Mouse (Mus musculus) intestine, postnatal 0 days (tissue): ENCODE measurements around the gene Tmc4. TPM values are rescaled to one million over a fixed set of nuclear protein-coding genes. Genes with fewer than 3 reads are reported as not detected.
A peak's percentile ranks its signal among the peaks of the same experiment; 100 is the strongest.

Experiments
- ATAC-seq: fragments of 200-750 bp; cut with Nextera tagmentation; 2 replicates; pipeline ENCODE4 v1.8.0; 2017; ENCODE audit warnings: mild to moderate bottlenecking, moderate TSS enrichment, moderate library complexity
- H3K27ac ChIP-seq: fragments of 300-500 bp; sonication (generic); 2 replicates; pipeline ENCODE4 v1.5.1; 2014; ENCODE audit warnings: mild to moderate bottlenecking, low read depth, low read length, moderate library complexity
- H3K27me3 ChIP-seq: fragments of 300-500 bp; sonication (generic); replicated peaks from 2 replicates; pipeline ENCODE4 v1.6.1; 2014; ENCODE audit warnings: low read length, mixed read lengths; ENCODE audit not compliant: control insufficient read depth, insufficient read depth
- H3K36me3 ChIP-seq: fragments of 300-500 bp; sonication (generic); 2 replicates; pipeline ENCODE4 v1.6.1; 2014; ENCODE audit warnings: mild to moderate bottlenecking, moderate library complexity; ENCODE audit not compliant: control insufficient read depth, insufficient read depth
- H3K4me1 ChIP-seq: fragments of 300-500 bp; sonication (generic); replicated peaks from 2 replicates; pipeline ENCODE4 v1.6.1; 2014; ENCODE audit warnings: antibody characterized with exemption, low read length, mixed read lengths; ENCODE audit not compliant: control insufficient read depth, insufficient read depth
- H3K4me2 ChIP-seq: fragments of 300-500 bp; sonication (generic); replicated peaks from 2 replicates; pipeline ENCODE4 v1.6.1; 2014; ENCODE audit warnings: low read depth, mild to moderate bottlenecking, moderate library complexity
- H3K4me3 ChIP-seq: fragments of 300-500 bp; sonication (generic); 2 replicates; pipeline ENCODE4 v1.5.1; 2014; ENCODE audit warnings: low read depth, low read length
- H3K9ac ChIP-seq: fragments of 300-500 bp; sonication (generic); 2 replicates; pipeline ENCODE4 v1.6.1; 2014; ENCODE audit warnings: mild to moderate bottlenecking, low read depth, low read length
- H3K9me3 ChIP-seq: fragments of 300-500 bp; sonication (generic); 2 replicates; pipeline ENCODE4 v1.6.1; 2016; ENCODE audit warnings: mixed run types; ENCODE audit not compliant: control insufficient read depth
- CTCF ChIP-seq: sonication (generic); IDR thresholded peaks from 2 replicates; pipeline ENCODE4 v1.5.1; 2016; ENCODE audit warnings: low read depth, mild to moderate bottlenecking, control low read depth, antibody characterized with exemption, moderate library complexity
- WGBS: fragments of 180-500 bp; shearing (Covaris S2); extraction: QIAGEN DNeasy Blood & Tissue Kit; methylation state at CpG from one replicate; pipeline ENCODE4 v1.1.7; 2014; 5-methylcytosine and 5-hydroxymethylcytosine counted together
- microRNA-seq: library from miRNA; unstranded; fragments of <30 nt; microRNA quantifications from one replicate; pipeline ENCODE4, GENCODE M21; 2016
- polyA plus RNA-seq: library from polyadenylated mRNA; unstranded; fragments of >200 nt; fragmentation: Nextera tagmentation; extraction: Ambion mirVana; gene quantifications from 2 replicates; pipeline ENCODE4 v1.2.1, GENCODE M21; 2015

The Tmc4 gene
- polyA plus RNA-seq, 1 experiment from 2014 or later = 100 TPM

DNA sequence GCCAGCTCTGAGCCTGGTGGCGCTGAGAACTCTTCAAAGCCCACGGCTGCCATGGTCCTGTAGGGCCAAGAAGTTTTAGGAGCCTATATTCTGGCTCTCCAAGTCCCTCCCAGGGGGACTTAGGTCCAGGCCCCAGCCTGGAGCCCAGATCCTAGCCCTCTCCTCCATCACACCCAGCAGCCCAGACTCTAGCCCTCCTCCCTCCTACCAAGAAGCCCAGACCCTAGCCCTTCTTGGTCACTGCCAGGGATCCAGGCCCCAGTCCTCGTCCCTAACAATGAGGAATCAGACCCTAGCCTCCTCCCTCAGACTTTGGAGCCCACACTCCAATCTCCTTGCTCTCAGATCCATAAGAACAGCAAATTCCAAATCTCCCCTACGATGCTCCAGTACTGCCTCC lies 48.3 kb downstream of the Tmc4 start:
- 31% methylated on average over 4 of the region's 4 CpGs for WGBS
- Histone ChIP-seq H3K27ac (no peak overlapping the region), H3K9me3 (no peaks in the 10 kb centered on the region), H3K4me2 (peak overlapping the region; percentile 75), H3K4me3 (peak overlapping the region; percentile 53), H3K27me3 (no peaks in the 10 kb centered on the region), H3K4me1 (peaks cover 7% of the 10 kb centered on the region), H3K36me3 (peaks cover 24% of the 10 kb centered on the region), H3K9ac (peak overlapping the region; percentile 73)
- no peak for ATAC-seq
- TF ChIP-seq CTCF = no peak

DNA sequence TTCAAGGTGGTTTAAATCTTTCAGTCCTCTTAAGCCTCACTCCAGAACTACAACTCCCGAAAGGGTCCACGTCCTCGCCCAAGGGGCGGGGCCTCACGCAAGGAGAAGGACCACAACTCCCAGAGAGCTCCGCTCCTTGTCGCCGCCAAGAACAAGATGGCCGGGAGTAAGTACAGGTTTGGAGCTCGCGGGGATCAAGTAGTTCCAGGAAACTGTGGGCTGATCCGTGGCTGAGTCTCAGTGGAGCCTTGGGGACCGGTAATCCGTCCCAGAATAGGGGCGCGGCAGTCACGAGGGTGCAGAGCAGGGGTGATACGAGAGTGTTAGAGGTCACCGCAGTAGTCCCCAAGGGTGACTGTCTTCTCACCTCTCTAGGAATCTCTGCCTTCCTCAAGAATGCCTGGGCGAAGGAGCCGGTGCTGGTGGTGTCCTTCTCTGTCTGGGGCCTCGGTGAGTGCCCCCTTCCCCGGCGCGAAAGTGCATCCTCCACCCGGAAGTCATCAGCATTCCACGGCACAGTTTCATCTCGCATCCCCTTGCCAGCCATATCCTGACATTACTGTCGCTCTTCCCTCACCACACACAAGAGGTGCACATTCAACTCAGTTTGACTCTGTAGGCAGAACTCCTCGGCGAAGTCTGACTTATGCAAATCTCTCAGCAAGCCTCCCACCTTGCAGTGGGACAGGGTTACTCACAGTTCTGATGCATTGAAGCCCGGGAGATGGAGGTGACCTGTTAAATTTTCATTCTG lies 59.9 kb downstream of the Tmc4 start, which contains the start of gene Ndufa3:
TSS of gene Ndufa3 (plus strand) at position 132 of the 754 bp plus-strand sequence.
- H3K27me3 ChIP-seq = no peaks in the 10 kb centered on the region

DNA sequence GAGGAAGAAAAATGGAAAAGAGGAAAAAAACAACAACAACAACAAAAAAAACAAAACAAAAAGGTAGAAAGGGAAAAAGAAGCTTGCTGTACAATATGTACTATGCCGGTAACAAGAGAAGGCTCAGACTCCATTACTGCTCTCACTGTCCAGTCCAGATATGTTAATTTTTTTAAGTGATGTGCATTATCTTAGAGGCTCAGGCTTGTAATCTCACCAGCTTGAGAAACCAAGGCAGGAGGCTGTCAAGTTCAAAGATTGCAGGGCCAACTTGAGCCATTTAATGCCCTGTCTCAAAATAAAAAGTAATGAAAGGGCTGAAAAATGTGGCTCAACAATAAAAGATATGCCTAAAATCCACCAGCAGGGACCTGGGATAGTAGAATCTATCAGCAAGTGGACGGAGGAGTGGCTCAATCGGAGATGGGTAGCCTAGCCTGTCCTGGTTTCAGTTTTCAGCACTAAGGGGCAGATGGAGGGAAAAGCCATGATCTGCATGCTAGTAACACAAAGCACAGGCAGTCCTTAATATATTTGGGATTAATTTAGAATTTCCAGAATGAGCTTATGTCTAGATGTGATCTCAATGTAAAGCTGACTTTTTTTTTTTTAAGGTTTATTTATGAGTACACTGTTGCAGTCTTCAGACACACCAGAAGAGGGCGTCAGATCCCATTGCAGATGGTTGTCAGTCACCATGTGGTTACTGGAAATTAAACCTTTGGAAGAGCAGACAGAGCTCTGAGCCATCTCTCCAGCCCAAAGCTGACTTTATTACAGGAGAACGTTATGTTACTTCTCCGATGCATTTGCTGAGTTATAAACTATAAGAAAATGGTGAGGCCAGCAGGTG lies 60.7 kb downstream of the Tmc4 start:
- WGBS = 39% methylated on average over 6 of the region's 6 CpGs
- Histone ChIP-seq H3K27ac (no peak overlapping the region), H3K4me2 (0 out of 2 replicates have a peak overlapping the region, but pooled peaks have one; percentile 71), H3K27me3 (no peaks in the 10 kb centered on the region), H3K36me3 (peaks cover 20% of the 10 kb centered on the region), H3K9ac (no peak overlapping the region), H3K4me1 (no peaks in the 10 kb centered on the region), H3K4me3 (peak overlapping the region; percentile 85), H3K9me3 (no peaks in the 10 kb centered on the region)
- TF ChIP-seq CTCF = peak; percentile 75
- ATAC-seq = no peak; the same call in 1 of the 2 replicates

More for the DNA sequence above, 59.9 kb downstream of the Tmc4 start, which contains the start of gene Ndufa3:
- Histone ChIP-seq H3K4me2 (peak within 1 kb of the TSS; percentile 71), H3K9ac (peak within 1 kb of the TSS; percentile 83), H3K4me1 (no peaks in the 10 kb centered on the region), H3K36me3 (peaks cover 26% of the 10 kb centered on the region), H3K4me3 (peak within 1 kb of the TSS; percentile 85), H3K9me3 (no peaks in the 10 kb centered on the region), H3K27ac (peak within 1 kb of the TSS; percentile 82)
- under 1% methylated on average over 32 of the region's 32 CpGs for WGBS
- no peak for TF ChIP-seq CTCF
- ATAC-seq = peak; percentile 98

- Histone ChIP-seq H3K4me2 (0 out of 2 replicates have a peak within 1 kb of the TSS, but pooled peaks have one; percentile 71), H3K9me3 (no peaks in the 10 kb centered on the region), H3K4me1 (no peaks in the 10 kb centered on the region), H3K27me3 (no peaks in the 10 kb centered on the region), H3K4me3 (peak within 1 kb of the TSS; percentile 85), H3K9ac (no peak within 1 kb of the TSS), H3K36me3 (peaks cover 19% of the 10 kb centered on the region), H3K27ac (no peak within 1 kb of the TSS)
- WGBS = 78% methylated on average over 4 of the region's 4 CpGs
- ATAC-seq = no peak
- no peak for TF ChIP-seq CTCF
Measured at GRCm38 (mm10) chr7:3616057-3616388, 61.3 kb downstream of the Tmc4 start, which contains the start of gene Oscar. Oscar (minus strand) TSS chr7:3616157.

Small RNAs within 50 kb of the gene (microRNA-seq; reads per million reads assigned to microRNA genes)
- 4.9 reads per million, percentile 12 among the genes with 10 or more reads in this experiment for gene Mir3572

Other genes with a start within 250 kb of the Tmc4 start
- gene Tarm1, start 174.9 kb downstream of the Tmc4 start, polyA plus RNA-seq = not detected in 2 replicates
- gene Oscar, start 61.4 kb downstream of the Tmc4 start, polyA plus RNA-seq = 0.08 and 0.13 TPM in 2 replicates
- 703 and 717 TPM in 2 replicates for gene Ndufa3, start 60.2 kb downstream of the Tmc4 start, polyA plus RNA-seq
- 12.2 and 12.8 TPM in 2 replicates for gene Tfpt, start 47.6 kb downstream of the Tmc4 start, polyA plus RNA-seq
- 27.8 and 29.8 TPM in 2 replicates for gene Prpf31, start 47.6 kb downstream of the Tmc4 start, polyA plus RNA-seq
- gene Cnot3, start 32.3 kb downstream of the Tmc4 start, polyA plus RNA-seq = 19.9 and 20.8 TPM in 2 replicates
- gene Leng1, start 11.7 kb downstream of the Tmc4 start, polyA plus RNA-seq = 10.1 and 11.2 TPM in 2 replicates
- 123 and 129 TPM in 2 replicates for gene Tsen34, start 15.3 kb upstream of the Tmc4 start, polyA plus RNA-seq
- gene Mboat7, start 16.0 kb upstream of the Tmc4 start, polyA plus RNA-seq = 28.4 and 29.6 TPM in 2 replicates
- gene Rps9, start 26.4 kb upstream of the Tmc4 start, polyA plus RNA-seq = 791 and 834 TPM in 2 replicates
- 0.69 and 0.77 TPM in 2 replicates for gene Pirb, start 42.8 kb upstream of the Tmc4 start, polyA plus RNA-seq
- not detected in 2 replicates for gene Gm15448, start 148.1 kb upstream of the Tmc4 start, polyA plus RNA-seq
- gene Pira2, start 167.5 kb upstream of the Tmc4 start, polyA plus RNA-seq = 0.17 and 0.20 TPM in 2 replicates
- not detected in 2 replicates for gene Gm14548, start 220.6 kb upstream of the Tmc4 start, polyA plus RNA-seq
- not detected in 2 replicates for gene Lilra6, start 237.9 kb upstream of the Tmc4 start, polyA plus RNA-seq